22 mouse cellular contexts compared by ENCODE assay signal in the genomic region with DNA sequence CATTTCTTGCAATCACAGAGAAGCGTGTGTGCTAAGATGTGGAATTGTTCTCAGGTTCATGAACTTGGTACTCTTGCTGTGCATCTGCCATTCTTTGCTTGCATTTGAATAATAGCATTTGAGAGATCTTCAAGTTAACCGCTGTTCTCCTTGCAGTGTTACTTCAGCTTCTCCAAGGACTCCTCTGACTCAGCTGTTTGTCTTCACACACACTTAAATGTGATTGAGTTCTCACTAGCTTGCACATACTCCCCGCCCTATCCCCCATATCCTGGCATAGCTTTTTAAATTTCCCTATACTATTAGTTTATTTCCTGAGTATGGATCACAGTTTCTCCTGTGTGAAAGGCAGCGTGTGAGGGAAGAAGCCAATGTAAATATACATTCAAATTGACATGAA. TPM values are rescaled to one million over a fixed set of nuclear protein-coding genes. Genes with fewer than 3 reads are reported as not detected.
DNase-seq lines count a peak whose midpoint lies in the region; ATAC-seq and TF ChIP-seq lines count a peak whose summit lies in the region.
"Had no signal": no experiment of that assay in that cellular context is flagged by ENCODE, and none has a peak within 500 bp of the region (broad histone marks: within the 10 kb centered on the region; RNA-seq: fewer than 3 reads in every experiment).

No protein-coding gene starts in this region.

- no peaks in the 10 kb centered on the region for H3K9me3 ChIP-seq in heart, embryonic 10.5 days
- H3K9me3 ChIP-seq in MEL (replicated peaks; ENCODE audit: insufficient read depth, low read length) = no peaks in the 10 kb centered on the region
- H3K9me3 ChIP-seq in liver, embryonic 14.5 days (ENCODE audit: control insufficient read depth, low read length) = no peaks in the 10 kb centered on the region
- H3K9me3 ChIP-seq: embryonic facial prominence, embryonic 12.5 days; hindbrain, embryonic 12.5 days; midbrain, embryonic 12.5 days; neural tube, embryonic 12.5 days had no signal

- TF ChIP-seq RAD21 in MEL (IDR thresholded peaks at IDR 0.05; ENCODE audit: low read depth, low read length) = no peak

- H3K9ac ChIP-seq in MEL (ENCODE audit: control insufficient read depth, low read depth, low read length, poor library complexity, severe bottlenecking) = peak overlapping the region; percentile 21
- H3K9ac ChIP-seq in liver, embryonic 14.5 days (replicated peaks) = peak overlapping the region; percentile 66
- H3K9ac ChIP-seq: embryonic facial prominence, embryonic 12.5 days; forebrain, postnatal 0 days; hindbrain, embryonic 12.5 days; midbrain, embryonic 12.5 days; neural tube, embryonic 12.5 days had no signal

- H3K36me3 ChIP-seq in heart, embryonic 10.5 days = no peaks in the 10 kb centered on the region
- peaks cover 0 to 26% of the 10 kb centered on the region in 2 experiments; a peak in 2 of 4 replicates for H3K36me3 ChIP-seq in MEL (ENCODE audit: control insufficient read depth in 1 of 2, insufficient read depth in 2 of 2, low read length in 2 of 2)
- no peaks in the 10 kb centered on the region for H3K36me3 ChIP-seq in liver, embryonic 14.5 days (replicated peaks; ENCODE audit: control insufficient read depth, insufficient read depth, low read depth)
- H3K36me3 ChIP-seq: embryonic facial prominence, embryonic 12.5 days; hindbrain, embryonic 12.5 days; midbrain, embryonic 12.5 days; neural tube, embryonic 12.5 days had no signal

- H3K79me2 ChIP-seq in MEL (ENCODE audit: control insufficient read depth, insufficient read depth, low read length, poor library complexity) = no peaks in the 10 kb centered on the region

- peak overlapping the region; percentile 85 for H3K4me2 ChIP-seq in liver, embryonic 14.5 days (ENCODE audit: low read depth)
- H3K4me2 ChIP-seq: embryonic facial prominence, embryonic 12.5 days; hindbrain, embryonic 12.5 days; midbrain, embryonic 12.5 days; neural tube, embryonic 12.5 days had no signal

- no peak overlapping the region for H3K4me3 ChIP-seq in heart, embryonic 10.5 days
- peak overlapping the region in 1 of 2 experiments; percentile 28; a peak in 2 of 4 replicates for H3K4me3 ChIP-seq in MEL (ENCODE audit: control insufficient read depth in 1 of 2, insufficient read depth in 1 of 2, low read depth in 2 of 2, low read length in 2 of 2)
- no peak overlapping the region for H3K4me3 ChIP-seq in liver, embryonic 14.5 days (ENCODE audit: insufficient read depth in 1 of 2, low read depth in 2 of 2, low read length in 2 of 2)
- H3K4me3 ChIP-seq: embryonic facial prominence, embryonic 12.5 days; gastrocnemius, adult 2 months; hindbrain, embryonic 12.5 days; midbrain, embryonic 12.5 days; neural tube, embryonic 12.5 days had no signal

- 68% methylated on average over 4 of the region's 4 CpGs for WGBS in heart, embryonic 10.5 days
- 33% methylated on average over 4 of the region's 4 CpGs for WGBS in liver, embryonic 14.5 days (ENCODE audit: insufficient replicate concordance)

- no peak for TF ChIP-seq POLR2A in MEL (IDR thresholded peaks at IDR 0.05; ENCODE audit: control insufficient read depth in 1 of 2, insufficient read depth in 1 of 2, low read depth in 1 of 2, low read length in 2 of 2, poor library complexity in 1 of 2)

- no peak for TF ChIP-seq CTCF in MEL (IDR thresholded peaks at IDR 0.05 in 2 of 3, conservative IDR thresholded peaks at IDR 0.05 in 1 of 3; ENCODE audit: control insufficient read depth in 1 of 3, insufficient read depth in 1 of 3, low read depth in 2 of 3, low read length in 3 of 3, poor library complexity in 1 of 3, severe bottlenecking in 1 of 3)
- TF ChIP-seq CTCF in liver, embryonic 14.5 days (IDR thresholded peaks at IDR 0.05; ENCODE audit: low read depth) = no peak

- H3K27me3 ChIP-seq in heart, embryonic 10.5 days (ENCODE audit: insufficient read depth, poor library complexity, severe bottlenecking) = no peaks in the 10 kb centered on the region
- no peaks in the 10 kb centered on the region for H3K27me3 ChIP-seq in MEL (ENCODE audit: control insufficient read depth in 1 of 2, insufficient read depth in 2 of 2, low read length in 2 of 2)
- H3K27me3 ChIP-seq in liver, embryonic 14.5 days (ENCODE audit: control insufficient read depth, insufficient read depth, low read length) = no peaks in the 10 kb centered on the region
- H3K27me3 ChIP-seq: embryonic facial prominence, embryonic 12.5 days; hindbrain, embryonic 12.5 days; midbrain, embryonic 12.5 days; neural tube, embryonic 12.5 days had no signal

- DNase-seq in heart, embryonic 10.5 days (ENCODE audit: low spot score) = no peak
- DNase-seq in heart, postnatal 10 days = no peak
- peak; percentile 71 for DNase-seq in MEL (ENCODE audit: low read depth, low spot score)
- DNase-seq in liver, embryonic 14.5 days (ENCODE audit: low read depth in 3 of 3, low spot score in 3 of 3) = peak; percentile 51 to 65 (median 61)
- no peak for DNase-seq in left cerebral cortex, adult 18-20 months (ENCODE audit: low spot score in 2 of 2)
- no peak for DNase-seq in thymus, postnatal 0 days (ENCODE audit: low spot score)
- no peak for DNase-seq in gastrocnemius, postnatal 14 days
- DNase-seq: adrenal gland, postnatal 25 days; cerebellum, adult 8-10 months; forebrain, postnatal 0 days; gastrocnemius, adult 2 months; heart, adult 18-20 months; kidney, adult 8-10 months; kidney, postnatal 25 days; right cerebral cortex, adult 18-20 months; thymus, postnatal 4 days had no signal

- peak; percentile 74 for ATAC-seq in erythroblast, adult 5-6 weeks (replicated peaks; ENCODE audit: low FRiP score, poor library complexity, severe bottlenecking)
- peak; percentile 67 for ATAC-seq in liver, embryonic 14.5 days (ENCODE audit: insufficient read depth)
- ATAC-seq: forebrain, postnatal 0 days had no signal

- 0 out of 2 replicates have a peak overlapping the region, but pooled peaks have one; percentile 42 for H3K27ac ChIP-seq in heart, embryonic 10.5 days
- H3K27ac ChIP-seq in MEL (ENCODE audit: control insufficient read depth, low read depth, low read length) = peak overlapping the region; percentile 89
- peak overlapping the region; percentile 99 for H3K27ac ChIP-seq in liver, embryonic 14.5 days
- H3K27ac ChIP-seq: gastrocnemius, adult 2 months; hindbrain, embryonic 12.5 days; midbrain, embryonic 12.5 days; neural tube, embryonic 12.5 days had no signal

- intact Hi-C loops in heart, postnatal 10 days (cut with DNase I) = loop anchor here (5.0 kb wide), 2 partner anchors 253 to 378 kb away; no protein-coding TSS in a partner anchor
- intact Hi-C loops in gastrocnemius, postnatal 14 days (cut with DNase I; ENCODE audit: low total_unique reads) = no loop called here

- H3K4me1 ChIP-seq in heart, embryonic 10.5 days = no peaks in the 10 kb centered on the region
- peaks cover 13 to 25% of the 10 kb centered on the region in 2 experiments for H3K4me1 ChIP-seq in MEL (ENCODE audit: control insufficient read depth in 1 of 2, insufficient read depth in 2 of 2, low read length in 2 of 2)
- H3K4me1 ChIP-seq in liver, embryonic 14.5 days (replicated peaks; ENCODE audit: control insufficient read depth in 2 of 2, insufficient read depth in 2 of 2, low read length in 1 of 2) = peaks cover 34 to 43% of the 10 kb centered on the region in 2 experiments
- H3K4me1 ChIP-seq: embryonic facial prominence, embryonic 12.5 days; hindbrain, embryonic 12.5 days; midbrain, embryonic 12.5 days; neural tube, embryonic 12.5 days had no signal

- peak in 1 of 2 experiments; percentile 21; a peak in 1 of 4 replicates for TF ChIP-seq EP300 in MEL (IDR thresholded peaks at IDR 0.05; ENCODE audit: low read depth in 1 of 2, low read length in 2 of 2)
- TF ChIP-seq EP300 in liver, embryonic 14.5 days (IDR thresholded peaks at IDR 0.05; ENCODE audit: low read depth) = no peak

TF ChIP-seq in MEL, 35 proteins besides CTCF, POLR2A, EP300 and RAD21:
- peak; percentile 15; the same call in 1 of the 2 replicates for TF ChIP-seq MYB (IDR thresholded peaks at IDR 0.05; ENCODE audit: low read depth, low read length)
- TF ChIP-seq ETS1 (IDR thresholded peaks at IDR 0.05; ENCODE audit: low read depth, low read length) = peak; percentile 55; the same call in 1 of the 2 replicates
- TF ChIP-seq MAFK (IDR thresholded peaks at IDR 0.05; ENCODE audit: borderline replicate concordance, low read depth, low read length) = 0 out of 2 replicates have a peak, but pooled peaks have one; percentile 22
- TF ChIP-seq POLR2AphosphoS2 (IDR thresholded peaks at IDR 0.05; ENCODE audit: low read length) = no peak
- TF ChIP-seq SMC3 (IDR thresholded peaks at IDR 0.05; ENCODE audit: low read depth, low read length) = no peak

RNA-seq across cellular contexts. Expression of a gene that starts 10.1 kb away (rescaled TPM):
- polyA plus RNA-seq in heart, embryonic 10.5 days (2016; fragmentation: Nextera tagmentation; extraction: Ambion mirVana) = 2.1 and 4.2 TPM in 2 replicates
- total RNA-seq in heart, postnatal 10 days (2021) = 1 to 10 TPM; 2.1 to 3.2 TPM
- not detected in 2 replicates for total RNA-seq in MEL (2012; rRNA removed)
- polyA plus RNA-seq in MEL (2012; ENCODE audit: insufficient read depth in 1 of 2, insufficient read length in 2 of 2, low read depth in 1 of 2, low replicate concordance in 2 of 2, missing spikeins in 1 of 2) = not detected
- total RNA-seq in erythroblast, adult 5-6 weeks (2015; ENCODE audit: low replicate concordance) = 2.9 and 3.8 TPM in 2 replicates
- total RNA-seq in erythroblast, adult 5-6 weeks (2017; ENCODE audit: low replicate concordance) = 0.84 and 2.5 TPM in 2 replicates
- 2.0 and 2.9 TPM in 2 replicates for polyA plus RNA-seq in liver, embryonic 14.5 days (2012; rRNA removed)
- 5.0 and 6.9 TPM in 2 replicates for polyA plus RNA-seq in liver, embryonic 14.5 days (2014; fragmentation: Nextera tagmentation; extraction: Ambion mirVana)
- not detected for total RNA-seq in left cerebral cortex, adult 18-20 months (2021)
- 0.26 and 0.31 TPM in 2 replicates for polyA plus RNA-seq in thymus, postnatal 0 days (2015; fragmentation: Nextera tagmentation; extraction: Ambion mirVana)
- 1 to 10 TPM in 1 of 2 experiments, under 1 TPM in 1; 0.86 to 1.4 TPM for total RNA-seq in gastrocnemius, postnatal 14 days (2021)
- polyA plus RNA-seq: cortical plate, adult 2 months had no signal

Comparison
In these comparisons a context has a peak if more than half of its experiments do, and no peak if none do; other contexts are left out.
1. DNase-seq: peak in MEL (single experiment) and liver, embryonic 14.5 days (3 of 3); none in heart, embryonic 10.5 days (single experiment), heart, postnatal 10 days (0 of 2), left cerebral cortex, adult 18-20 months (0 of 2), thymus, postnatal 0 days (single experiment) and gastrocnemius, postnatal 14 days (single experiment).
2. H3K27ac ChIP-seq: peak in every context shown above with its lines; median percentile 99 in liver, embryonic 14.5 days; 89 in MEL; 42 in heart, embryonic 10.5 days.